Comparison of ENCODE assay signal across 1 mouse cellular context in genomic region chr9:110530650-110531049, GRCm38 (mm10).
TF ChIP-seq lines count a peak whose summit lies in the region.

No protein-coding gene starts in this region.

TF ChIP-seq in myocyte, 11 proteins besides CTCF, POLR2A, EP300 and RAD21 (continued from another document):
- TF ChIP-seq MYOD1 (IDR thresholded peaks at IDR 0.05; ENCODE audit: control insufficient read depth in 1 of 3, insufficient read length in 2 of 3, low read depth in 2 of 3) (no peak), CEBPB (IDR thresholded peaks at IDR 0.05; ENCODE audit: insufficient read depth, poor library complexity, severe bottlenecking) (no peak)
